Mouse (Mus musculus) cerebellum, adult 2 months (tissue): ENCODE data around the gene Sema3d.

Experiments used
- CTCF ChIP-seq: fragments of 200-500 bp; IDR thresholded peaks from 2 replicates; pipeline ENCODE4 v1.5.1; 2011; ENCODE audit warnings: low read depth, mild to moderate bottlenecking, control low read depth, low read length, moderate library complexity, borderline replicate concordance; ENCODE audit not compliant: insufficient read depth
- POLR2A ChIP-seq: fragments of 200-500 bp; IDR thresholded peaks from 2 replicates; pipeline ENCODE4 v1.6.1; 2011; ENCODE audit warnings: low read length, control low read depth, borderline replicate concordance; ENCODE audit not compliant: insufficient read depth

DNA sequence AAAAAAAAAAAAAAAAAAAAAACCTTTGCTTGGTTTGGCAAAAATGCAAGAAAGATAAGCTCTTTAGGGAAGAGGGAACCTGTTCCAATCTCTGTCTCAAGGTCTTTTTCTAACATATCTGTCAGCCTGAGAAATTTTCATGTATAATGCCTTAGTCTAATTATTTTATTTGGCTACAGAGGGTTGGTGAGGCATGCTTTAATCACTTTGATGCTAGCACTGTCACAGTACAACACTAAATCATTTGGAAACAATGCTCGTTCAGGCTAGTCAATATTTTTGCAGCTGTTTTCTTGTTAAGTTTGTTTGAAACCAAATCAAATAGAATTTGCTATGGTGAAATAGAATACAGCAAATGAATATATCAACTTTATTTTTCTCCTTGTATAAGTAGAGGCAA, 74.3 kb downstream of the Sema3d start:
- TF ChIP-seq POLR2A, result no peak
- TF ChIP-seq CTCF, result no peak
